ENCODE assay signal across 15 mouse cellular contexts in genomic region chr1:43201796-43202195, GRCm38 (mm10). TPM values are rescaled to one million over a fixed set of nuclear protein-coding genes. Genes with fewer than 3 reads are reported as not detected.
"Had no signal": no experiment of that assay in that cellular context is flagged by ENCODE, and none has a peak within 500 bp of the region (broad histone marks: within the 10 kb centered on the region; RNA-seq: fewer than 3 reads in every experiment).

No protein-coding gene starts in this region.

- H3K4me1 ChIP-seq: lung, embryonic 15.5 days; megakaryocyte, embryonic 14.5 days; midbrain, embryonic 13.5 days; midbrain, embryonic 15.5 days; neural tube, embryonic 12.5 days had no signal

- ATAC-seq: lung, postnatal 0 days; midbrain, embryonic 13.5 days; midbrain, embryonic 15.5 days had no signal

- DNase-seq: lung, adult 2 months; right cerebral cortex, postnatal 14 days; thymus, adult 2 months; thymus, postnatal 25 days; thymus, postnatal 4 days had no signal

- H3K4me2 ChIP-seq: lung, embryonic 15.5 days; midbrain, embryonic 11.5 days; midbrain, embryonic 13.5 days; midbrain, embryonic 15.5 days; neural tube, embryonic 12.5 days; stomach, embryonic 15.5 days had no signal

- H3K4me3 ChIP-seq: lung, embryonic 15.5 days; megakaryocyte, embryonic 14.5 days; midbrain, embryonic 13.5 days; midbrain, embryonic 15.5 days; neural tube, embryonic 12.5 days; stomach, embryonic 15.5 days had no signal

- H3K9ac ChIP-seq: lung, embryonic 15.5 days; midbrain, embryonic 13.5 days; midbrain, embryonic 15.5 days; neural tube, embryonic 12.5 days; stomach, embryonic 15.5 days had no signal

- H3K27ac ChIP-seq: lung, embryonic 15.5 days; macrophage; midbrain, embryonic 13.5 days; midbrain, embryonic 15.5 days; neural tube, embryonic 12.5 days; stomach, embryonic 15.5 days had no signal

- H3K9me3 ChIP-seq: lung, embryonic 15.5 days; midbrain, embryonic 13.5 days; midbrain, embryonic 15.5 days; neural tube, embryonic 12.5 days; stomach, embryonic 15.5 days had no signal

- H3K27me3 ChIP-seq: lung, embryonic 15.5 days; midbrain, embryonic 13.5 days; midbrain, embryonic 15.5 days; neural tube, embryonic 12.5 days; stomach, embryonic 15.5 days had no signal

- H3K36me3 ChIP-seq: lung, embryonic 15.5 days; midbrain, embryonic 13.5 days; midbrain, embryonic 15.5 days; neural tube, embryonic 12.5 days; stomach, embryonic 15.5 days had no signal

RNA-seq across cellular contexts. Expression of gene Fhl2, which starts 5.0 kb away (rescaled TPM):
- total RNA-seq: megakaryocyte progenitor cell, adult 5-6 weeks had no signal
- polyA plus RNA-seq: macrophage had no signal
